Mouse (Mus musculus): ENCODE measurements at regions not wholly inside any gene's neighbourhood (a gene's known extent, or its start where the extent isn't known, plus 50 kb on each side); places are given as distances from the start of the nearest gene placed in this dataset.

DNA sequence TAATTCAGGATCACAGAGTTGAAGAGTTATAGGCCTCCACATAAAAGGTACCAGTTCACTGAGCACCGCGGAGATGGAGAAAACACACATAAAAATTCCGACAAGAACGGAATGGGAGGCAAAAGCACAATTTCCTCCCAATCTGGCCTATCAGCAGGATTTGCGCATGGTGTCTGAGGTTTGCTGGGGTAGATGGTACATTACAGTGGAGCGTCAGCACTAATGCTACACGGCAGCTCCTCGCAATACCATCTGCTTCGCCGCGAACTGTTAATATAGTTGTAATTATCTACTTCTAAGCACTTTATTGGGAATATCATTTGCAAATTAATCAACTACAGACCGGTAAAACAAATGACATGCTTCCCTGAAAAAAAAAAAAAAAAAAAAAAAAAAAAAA, 304.2 kb upstream of the Ppargc1a start:
- Histone ChIP-seq H3K4me3 (replicated peaks; ENCODE audit: low read length) (no peak overlapping the region), H3K27me3 (ENCODE audit: control insufficient read depth, insufficient read depth, low read length) (no peaks in the 10 kb centered on the region), H3K9ac (ENCODE audit: low read depth, low read length, severe bottlenecking) (no peak overlapping the region), H3K27ac (replicated peaks; ENCODE audit: low read depth, low read length) (no peak overlapping the region), H3K4me2 (replicated peaks; ENCODE audit: low read depth, low read length, severe bottlenecking) (no peak overlapping the region), H3K9me3 (ENCODE audit: control insufficient read depth, low read length) (no peaks in the 10 kb centered on the region), H3K4me1 (ENCODE audit: control insufficient read depth, insufficient read depth, low read length) (0 out of 2 replicates have a peak, but pooled peaks cover 11% of the 10 kb centered on the region), H3K36me3 (ENCODE audit: control insufficient read depth, insufficient read depth, low read length) (no peaks in the 10 kb centered on the region)
- DNase-seq (ENCODE audit: low spot score) (no peak), ATAC-seq (ENCODE audit: low FRiP score, low read depth) (no peak)
- 69% methylated on average over 12 of the region's 12 CpGs for WGBS
- no peak for TF ChIP-seq POLR2A (IDR thresholded peaks at IDR 0.05; ENCODE audit: borderline replicate concordance, extremely low read depth, insufficient read depth, insufficient read length)

DNA sequence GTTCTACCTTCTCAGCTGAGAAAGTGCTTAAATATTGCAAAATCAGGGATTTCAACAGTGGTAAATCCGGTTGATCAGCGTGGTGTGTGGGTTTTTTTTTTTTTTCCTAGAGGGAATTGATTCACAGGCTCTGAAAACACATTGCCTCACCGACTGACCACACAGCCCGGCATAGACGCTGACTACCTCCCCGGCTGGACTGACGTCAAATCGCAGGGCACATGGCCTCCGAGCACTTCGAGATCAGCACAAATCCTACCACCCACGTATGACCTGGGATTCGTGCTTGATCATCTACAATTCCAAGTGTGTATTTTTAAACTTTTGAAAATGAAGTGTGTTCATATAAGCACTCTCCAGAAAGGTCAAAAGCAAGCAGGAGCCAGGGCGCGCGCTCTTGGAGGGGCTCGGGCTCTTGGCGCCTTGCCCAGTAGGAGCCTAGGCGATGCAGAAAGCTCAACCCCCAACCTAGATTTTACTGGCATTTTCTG, 300.7 kb upstream of the Ppargc1a start:
- Histone ChIP-seq H3K9ac (ENCODE audit: low read depth, low read length, severe bottlenecking) (no peak overlapping the region), H3K9me3 (ENCODE audit: control insufficient read depth, low read length) (no peaks in the 10 kb centered on the region), H3K4me2 (replicated peaks; ENCODE audit: low read depth, low read length, severe bottlenecking) (peak overlapping the region; percentile 36), H3K4me1 (ENCODE audit: control insufficient read depth, insufficient read depth, low read length) (0 out of 2 replicates have a peak, but pooled peaks cover 11% of the 10 kb centered on the region), H3K27me3 (ENCODE audit: control insufficient read depth, insufficient read depth, low read length) (no peaks in the 10 kb centered on the region), H3K36me3 (ENCODE audit: control insufficient read depth, insufficient read depth, low read length) (no peaks in the 10 kb centered on the region), H3K4me3 (replicated peaks; ENCODE audit: low read length) (peak overlapping the region; percentile 2; the same call in 1 of the 2 replicates), H3K27ac (replicated peaks; ENCODE audit: low read depth, low read length) (no peak overlapping the region)
- DNase-seq (ENCODE audit: low spot score) (peak; percentile 26), ATAC-seq (ENCODE audit: low FRiP score, low read depth) (peak; percentile 50)
- WGBS: 58% methylated on average over 18 of the region's 18 CpGs
- no peak for TF ChIP-seq POLR2A (IDR thresholded peaks at IDR 0.05; ENCODE audit: borderline replicate concordance, extremely low read depth, insufficient read depth, insufficient read length)

DNA sequence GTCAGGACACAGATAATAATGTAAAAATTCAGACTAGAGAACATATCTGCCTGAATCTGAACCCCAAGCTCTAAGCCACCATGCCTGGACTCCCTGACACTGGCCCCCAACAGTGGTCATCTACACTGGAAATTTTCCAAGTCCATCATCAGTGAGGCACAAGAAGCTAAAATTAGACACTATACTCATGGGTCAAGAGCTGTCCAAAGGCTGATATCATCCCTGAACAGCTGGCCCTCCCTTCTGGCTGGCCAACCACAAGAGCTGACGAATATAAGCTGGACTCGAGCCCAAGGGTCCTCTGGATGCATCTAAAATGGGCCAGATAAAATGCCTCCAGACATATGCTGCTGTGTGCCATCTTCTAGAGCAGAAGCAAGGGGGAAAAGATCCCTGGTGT, 298.5 kb upstream of the Ppargc1a start:
- ATAC-seq (ENCODE audit: low FRiP score, low read depth) (no peak), DNase-seq (ENCODE audit: low spot score) (no peak)
- Histone ChIP-seq H3K4me3 (replicated peaks; ENCODE audit: low read length) (no peak overlapping the region), H3K4me1 (ENCODE audit: control insufficient read depth, insufficient read depth, low read length) (0 out of 2 replicates have a peak, but pooled peaks cover 8% of the 10 kb centered on the region), H3K27me3 (ENCODE audit: control insufficient read depth, insufficient read depth, low read length) (no peaks in the 10 kb centered on the region), H3K9ac (ENCODE audit: low read depth, low read length, severe bottlenecking) (no peak overlapping the region), H3K36me3 (ENCODE audit: control insufficient read depth, insufficient read depth, low read length) (no peaks in the 10 kb centered on the region), H3K27ac (replicated peaks; ENCODE audit: low read depth, low read length) (no peak overlapping the region), H3K4me2 (replicated peaks; ENCODE audit: low read depth, low read length, severe bottlenecking) (no peak overlapping the region), H3K9me3 (ENCODE audit: control insufficient read depth, low read length) (no peaks in the 10 kb centered on the region)
- WGBS: 76% methylated on average over 2 of the region's 2 CpGs
- no peak for TF ChIP-seq POLR2A (IDR thresholded peaks at IDR 0.05; ENCODE audit: borderline replicate concordance, extremely low read depth, insufficient read depth, insufficient read length)

DNA sequence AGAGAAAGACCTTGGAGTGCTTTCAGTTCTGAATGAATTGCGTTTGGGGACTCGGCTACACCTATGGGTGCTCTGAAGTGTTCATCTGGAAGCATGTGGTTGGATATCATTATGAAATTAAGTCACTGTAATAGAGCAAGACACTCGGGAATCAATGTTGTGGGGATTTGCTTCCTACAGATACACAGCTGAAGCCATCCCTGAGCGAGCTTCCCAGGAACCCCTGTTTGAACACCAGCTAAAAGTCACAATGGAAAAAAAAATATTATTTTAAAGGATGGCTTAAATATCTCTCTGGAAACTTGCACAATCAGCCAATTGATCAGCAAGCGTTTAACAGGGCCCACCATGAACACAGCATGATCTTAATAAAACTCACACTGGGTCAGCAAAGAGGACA, 293.0 kb upstream of the Ppargc1a start:
- 81% methylated on average over 5 of the region's 5 CpGs for WGBS
- H3K4me3 ChIP-seq (replicated peaks; ENCODE audit: low read length): no peak overlapping the region

DNA sequence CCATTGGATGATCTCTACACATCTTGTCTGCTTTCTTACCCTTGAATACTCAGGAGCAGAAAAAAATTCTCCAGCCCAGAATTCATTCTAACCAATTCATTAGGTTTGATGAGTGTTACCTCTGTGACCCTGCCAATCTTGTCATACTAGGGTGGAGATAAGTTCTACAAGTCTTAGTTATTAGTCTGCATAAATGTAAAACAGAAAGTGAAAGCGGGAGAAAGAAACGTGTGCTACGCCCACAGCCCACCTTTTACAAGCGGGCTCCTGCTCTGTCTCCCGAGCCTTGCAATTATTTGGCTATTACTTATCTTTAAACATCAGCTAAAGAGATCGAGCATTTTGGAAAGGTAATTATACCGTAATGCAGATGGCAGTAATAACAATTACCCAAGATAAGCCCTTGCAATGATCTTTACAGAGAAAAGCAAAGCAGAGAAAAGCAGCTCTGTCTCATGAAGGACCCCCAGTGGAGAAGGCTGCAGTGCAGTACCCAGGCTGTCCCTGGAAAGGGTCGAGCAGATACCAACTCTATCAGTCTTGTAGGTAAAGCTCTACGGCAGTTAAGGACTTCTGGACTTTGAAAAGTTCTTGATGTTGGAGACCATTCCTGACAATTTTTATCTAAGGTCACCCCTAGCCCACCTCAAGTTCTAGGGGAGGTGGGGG, 286.1 kb upstream of the Ppargc1a start:
- H3K4me1 ChIP-seq (ENCODE audit: control insufficient read depth, insufficient read depth, low read length): no peaks in the 10 kb centered on the region
- H3K4me3 ChIP-seq (replicated peaks; ENCODE audit: low read length): peak overlapping the region; percentile 15
- H3K27me3 ChIP-seq (ENCODE audit: control insufficient read depth, insufficient read depth, low read length): no peaks in the 10 kb centered on the region
- 39% methylated on average over 9 of the region's 9 CpGs for WGBS
- ATAC-seq (ENCODE audit: low FRiP score, low read depth) (no peak), DNase-seq (ENCODE audit: low spot score) (no peak)
- TF ChIP-seq POLR2A (IDR thresholded peaks at IDR 0.05; ENCODE audit: borderline replicate concordance, extremely low read depth, insufficient read depth, insufficient read length): no peak
- no peak overlapping the region for H3K27ac ChIP-seq (replicated peaks; ENCODE audit: low read depth, low read length)
- H3K9me3 ChIP-seq (ENCODE audit: control insufficient read depth, low read length): no peaks in the 10 kb centered on the region
- no peaks in the 10 kb centered on the region for H3K36me3 ChIP-seq (ENCODE audit: control insufficient read depth, insufficient read depth, low read length)
- H3K4me2 ChIP-seq (replicated peaks; ENCODE audit: low read depth, low read length, severe bottlenecking): peak overlapping the region; percentile 32
- no peak overlapping the region for H3K9ac ChIP-seq (ENCODE audit: low read depth, low read length, severe bottlenecking)

More for the DNA sequence above, 293.0 kb upstream of the Ppargc1a start:
- H3K4me2 ChIP-seq (replicated peaks; ENCODE audit: low read depth, low read length, severe bottlenecking): no peak overlapping the region
- no peaks in the 10 kb centered on the region for H3K36me3 ChIP-seq (ENCODE audit: control insufficient read depth, insufficient read depth, low read length)
- no peaks in the 10 kb centered on the region for H3K9me3 ChIP-seq (ENCODE audit: control insufficient read depth, low read length)
- DNase-seq (ENCODE audit: low spot score) (no peak), ATAC-seq (ENCODE audit: low FRiP score, low read depth) (no peak)
- TF ChIP-seq POLR2A (IDR thresholded peaks at IDR 0.05; ENCODE audit: borderline replicate concordance, extremely low read depth, insufficient read depth, insufficient read length): no peak
- no peaks in the 10 kb centered on the region for H3K27me3 ChIP-seq (ENCODE audit: control insufficient read depth, insufficient read depth, low read length)
- H3K27ac ChIP-seq (replicated peaks; ENCODE audit: low read depth, low read length): no peak overlapping the region
- no peaks in the 10 kb centered on the region for H3K4me1 ChIP-seq (ENCODE audit: control insufficient read depth, insufficient read depth, low read length)
- H3K9ac ChIP-seq (ENCODE audit: low read depth, low read length, severe bottlenecking): no peak overlapping the region

Data from limb, embryonic 14.5 days (tissue).